Mouse (Mus musculus) cerebellum, adult (tissue): ENCODE results near the gene Iqsec2.

Source experiments
- ATAC-seq: cut with Nextera tagmentation; 2 replicates; pipeline ENCODE4 v1.9.2; 2017; ENCODE audit warnings: mild to moderate bottlenecking, moderate library complexity, mixed read lengths; ENCODE audit not compliant: insufficient number of reproducible peaks, low FRiP score, low TSS enrichment

The Iqsec2 gene

DNA sequence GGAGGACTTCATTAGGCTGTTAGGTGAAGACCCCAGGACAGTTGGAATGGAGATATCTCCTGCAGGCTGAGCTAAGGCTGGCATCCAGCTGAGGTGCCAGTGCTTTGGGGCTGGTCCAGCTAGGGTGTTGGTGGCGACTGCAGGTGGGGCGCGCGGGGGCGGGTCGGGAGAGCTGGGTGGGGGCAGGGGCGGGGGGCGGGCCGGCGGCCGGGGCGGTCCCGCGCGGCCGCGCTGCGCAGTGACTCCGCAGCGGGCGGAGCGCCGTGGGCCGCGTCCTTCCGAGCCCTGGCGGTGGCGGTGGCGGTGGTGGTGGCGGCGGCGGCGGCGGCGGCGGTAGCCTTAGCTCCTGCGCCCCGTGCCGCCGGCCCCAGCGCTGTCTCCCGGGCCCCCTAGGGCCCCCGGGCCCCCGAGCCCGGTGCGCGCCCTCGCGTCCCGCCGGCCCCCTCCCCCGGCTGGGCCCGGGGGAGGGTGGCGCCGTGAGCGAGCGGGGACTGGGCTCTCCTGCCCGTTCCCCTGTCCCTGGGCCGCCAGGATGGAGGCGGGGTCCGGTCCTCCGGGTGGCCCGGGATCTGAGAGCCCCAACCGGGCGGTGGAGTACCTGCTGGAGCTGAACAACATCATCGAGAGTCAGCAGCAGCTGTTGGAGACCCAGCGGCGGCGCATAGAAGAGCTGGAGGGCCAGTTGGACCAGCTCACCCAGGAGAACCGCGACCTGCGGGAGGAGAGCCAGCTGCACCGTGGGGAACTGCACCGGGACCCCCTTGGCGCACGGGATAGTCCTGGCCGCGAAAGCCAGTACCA lies at the start of gene Iqsec2:
Gene Iqsec2 (plus strand): TSS at position 328 of the 801 bp plus-strand sequence.
- ATAC-seq: no peak

GRCm38 (mm10) chrX:152097572-152097971 lies 46.5 kb upstream of the Iqsec2 start:
- ATAC-seq: no peak

DNA sequence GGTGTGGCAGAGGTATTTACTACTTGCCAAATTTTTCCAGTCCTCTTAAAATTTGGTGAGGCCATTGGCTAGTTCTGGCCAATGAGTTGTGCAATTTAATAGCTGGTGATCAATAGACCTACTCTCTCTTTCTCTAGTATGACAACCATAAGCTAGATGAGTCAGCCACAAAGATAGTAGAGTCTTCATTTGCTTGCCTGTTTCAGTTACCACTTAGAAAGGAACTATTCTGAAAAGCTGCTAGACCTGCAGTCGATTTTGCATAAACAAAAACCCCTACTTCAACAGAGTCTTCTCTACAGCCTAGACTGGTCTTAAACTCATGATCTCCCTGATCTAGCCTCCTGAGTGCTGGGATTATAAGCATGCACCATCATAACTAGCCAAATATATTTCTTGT lies 22.4 kb upstream of the Iqsec2 start:
- ATAC-seq: no peak

- ATAC-seq: no peak
Observed at GRCm38 (mm10) chrX:152130777-152131176, 13.3 kb upstream of the Iqsec2 start.

DNA sequence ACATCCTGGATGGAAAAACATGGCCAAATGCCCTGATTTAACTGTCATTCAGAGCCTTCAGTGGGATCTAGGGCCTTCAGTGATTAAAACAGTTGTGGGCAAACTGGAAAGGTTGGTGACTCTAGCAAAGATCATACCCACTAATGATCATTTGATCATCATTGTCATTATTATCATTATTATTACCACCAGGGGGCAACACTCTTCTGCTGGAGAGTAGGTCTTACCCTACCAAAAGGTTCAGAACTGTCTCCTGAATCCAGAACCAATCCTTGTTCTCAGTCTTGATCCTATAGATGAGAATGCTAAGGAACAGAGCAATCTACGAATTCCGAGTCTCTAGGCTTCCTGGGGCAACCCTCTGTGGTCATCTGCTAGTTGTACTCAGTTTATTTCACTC lies 12.0 kb upstream of the Iqsec2 start:
- 0 out of 2 replicates have a peak, but pooled peaks have one; percentile 49 for ATAC-seq

GRCm38 (mm10) chrX:152135195-152135594 lies 8.9 kb upstream of the Iqsec2 start:
- no peak for ATAC-seq

- no peak for ATAC-seq
Observed at GRCm38 (mm10) chrX:152144742-152145214, 710 bp downstream of the Iqsec2 start.

DNA sequence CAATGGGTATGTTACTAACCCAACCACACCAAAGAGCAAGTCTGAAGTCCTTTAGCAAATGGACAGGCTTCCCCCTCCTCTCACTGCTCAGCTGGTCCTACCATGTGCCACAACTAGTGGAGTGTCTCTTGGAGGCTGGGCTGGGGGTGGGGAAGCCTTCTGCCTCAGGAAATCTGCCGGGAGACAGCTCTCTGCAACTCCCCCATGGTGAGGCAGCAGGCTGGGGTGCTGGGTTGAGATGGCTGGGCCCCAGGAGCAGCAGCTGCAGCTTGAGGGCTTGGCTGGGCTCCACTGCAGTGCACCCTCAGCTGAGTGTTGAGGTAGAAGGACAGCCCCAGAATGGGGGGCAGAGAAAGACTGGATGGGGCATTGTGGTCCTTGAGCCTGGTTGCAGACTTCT lies 2.1 kb downstream of the Iqsec2 start:
- 0 out of 2 replicates have a peak, but pooled peaks have one; percentile 13 for ATAC-seq

GRCm38 (mm10) chrX:152146691-152147090 lies 2.6 kb downstream of the Iqsec2 start:
- ATAC-seq: no peak

DNA sequence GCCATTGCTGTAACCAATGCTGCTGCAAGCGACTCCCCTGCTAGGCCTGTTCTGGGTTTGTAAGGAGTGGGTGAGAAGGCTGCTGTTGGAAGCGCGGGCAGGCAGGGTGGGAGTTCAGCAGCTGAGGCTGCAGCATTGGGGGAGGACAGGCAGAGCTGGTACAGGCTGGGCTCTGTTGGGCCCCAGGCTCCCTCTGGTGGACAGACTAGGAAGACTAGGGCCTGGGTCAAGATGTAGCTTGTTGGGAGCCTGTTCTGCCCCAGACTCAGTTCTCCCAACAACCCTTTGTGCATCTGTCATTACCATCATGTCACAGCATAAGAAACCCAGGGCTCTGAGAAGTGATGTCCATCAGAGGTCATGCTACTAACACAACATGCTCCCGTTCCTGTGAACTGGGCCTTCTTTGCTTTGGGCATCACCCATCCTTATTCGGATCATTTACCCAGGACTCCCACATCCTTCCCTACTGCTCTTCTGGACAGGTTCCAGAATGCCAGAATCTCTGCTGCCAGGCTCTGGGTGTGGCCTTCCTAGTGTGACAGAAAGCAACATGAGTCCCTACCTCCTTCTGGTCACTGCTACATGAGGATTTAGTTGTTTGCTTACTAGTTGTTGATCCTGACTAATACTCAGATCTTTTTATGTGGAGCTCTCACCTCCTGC lies 3.5 kb downstream of the Iqsec2 start:
- peak; percentile 70 for ATAC-seq

- peak; percentile 50 for ATAC-seq
Observed at GRCm38 (mm10) chrX:152148706-152149105, 4.6 kb downstream of the Iqsec2 start.

GRCm38 (mm10) chrX:152151709-152152108 lies 7.6 kb downstream of the Iqsec2 start:
- no peak for ATAC-seq

GRCm38 (mm10) chrX:152158294-152158693 lies 14.2 kb downstream of the Iqsec2 start:
- no peak for ATAC-seq

DNA sequence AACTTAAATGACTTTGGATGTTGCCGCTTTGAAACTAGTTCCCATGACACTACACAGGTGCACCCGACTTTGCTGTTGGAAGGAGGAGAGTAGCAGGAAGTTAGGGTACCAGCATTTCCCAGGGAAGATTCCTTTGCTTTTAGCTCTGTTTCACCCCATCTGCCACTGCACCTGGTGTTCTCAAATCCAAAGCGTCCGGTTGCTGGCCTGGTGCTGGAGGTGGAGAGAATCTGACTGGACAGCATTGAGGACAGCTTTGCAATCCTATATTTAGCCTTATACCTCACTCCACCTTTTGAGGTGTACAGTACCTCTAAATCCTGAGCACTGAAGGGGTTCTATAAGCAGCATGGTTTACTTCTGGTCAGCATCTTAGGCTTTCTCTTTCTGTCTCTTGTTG lies 17.3 kb downstream of the Iqsec2 start:
- peak; percentile 66; the same call in 1 of the 2 replicates for ATAC-seq

GRCm38 (mm10) chrX:152164061-152164460 lies 20.0 kb downstream of the Iqsec2 start:
- no peak for ATAC-seq

DNA sequence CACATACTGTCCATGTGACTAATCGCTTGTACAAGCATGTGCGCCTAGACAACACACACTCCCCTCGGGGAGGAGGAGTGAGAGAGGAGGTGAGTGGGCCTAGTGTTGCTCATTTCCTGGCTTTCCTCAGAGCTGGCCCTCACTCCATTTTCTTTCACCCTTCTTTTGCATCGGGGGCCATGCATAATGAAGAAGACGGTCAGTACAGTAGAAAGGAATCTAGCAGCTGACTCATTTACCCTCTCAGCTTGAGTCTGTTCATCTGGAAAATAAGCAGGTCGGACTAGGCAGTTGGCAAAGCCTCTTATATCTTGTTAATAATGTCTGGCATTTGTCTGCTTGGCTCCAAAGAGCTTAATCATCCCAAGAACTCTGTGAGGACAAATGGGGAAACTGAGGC lies 22.1 kb downstream of the Iqsec2 start:
- ATAC-seq: no peak

DNA sequence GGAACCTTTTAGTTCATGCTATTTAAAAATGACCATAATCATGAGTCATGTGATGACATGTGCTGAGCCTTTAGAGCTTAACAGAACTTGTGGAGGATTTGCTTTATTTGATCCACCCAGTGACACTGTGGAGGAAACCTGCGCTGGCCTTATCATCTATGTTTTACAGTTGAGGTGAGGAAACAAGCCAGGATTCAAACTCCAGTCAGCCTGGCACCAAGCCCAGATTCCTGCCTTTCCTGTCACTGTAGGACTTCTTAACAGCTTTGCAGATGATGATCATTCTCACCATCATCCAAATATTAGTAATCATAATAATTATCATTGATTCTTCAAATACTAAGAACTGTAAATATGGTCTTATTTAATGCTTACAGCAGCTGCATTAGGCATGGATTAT lies 24.5 kb downstream of the Iqsec2 start:
- ATAC-seq: no peak

DNA sequence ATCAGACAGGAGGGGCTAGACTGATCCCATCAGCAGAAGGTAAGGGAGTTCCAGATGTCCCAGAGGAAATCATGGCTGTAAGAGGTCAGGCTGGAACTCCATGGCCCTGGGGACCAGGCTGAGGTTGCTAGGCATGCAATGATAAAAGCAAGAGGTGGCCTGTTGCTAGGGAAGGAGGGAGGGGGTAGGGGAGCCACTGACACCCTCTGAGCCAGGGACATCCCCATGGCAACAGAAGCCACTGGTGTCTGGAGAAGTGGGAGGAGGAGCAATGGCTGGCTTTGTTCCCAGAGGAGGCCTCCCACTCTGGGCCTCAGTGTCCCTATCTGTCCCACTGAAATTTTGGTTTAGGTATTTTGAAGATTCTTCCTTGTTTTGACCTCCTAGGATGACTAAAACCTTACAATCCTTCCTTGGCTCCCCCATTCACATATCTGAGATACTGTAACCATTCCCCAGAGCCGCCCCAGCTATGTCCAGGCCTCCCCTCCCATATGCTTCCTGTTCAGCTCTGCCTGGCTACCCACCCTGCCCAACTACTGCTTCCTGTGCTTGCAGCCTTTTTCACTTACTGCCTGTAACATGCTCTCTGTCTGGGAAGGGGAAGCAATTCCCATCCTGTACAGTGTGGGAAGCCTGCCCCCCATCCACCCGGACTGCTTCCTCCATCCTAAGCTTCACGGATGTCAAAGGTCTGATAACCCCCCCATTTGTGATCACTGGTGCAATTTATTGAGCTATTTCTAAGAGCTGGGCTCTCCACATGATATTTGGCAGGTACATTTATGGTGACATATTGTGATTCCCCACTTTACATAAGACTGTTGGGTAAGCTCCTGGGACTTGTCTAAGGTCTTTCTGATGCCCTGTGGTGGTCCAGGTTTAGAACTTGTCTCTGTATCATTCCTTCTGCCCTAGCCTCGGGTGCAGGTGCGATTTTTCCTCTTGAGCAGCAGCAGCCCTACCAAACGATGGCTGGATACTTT lies 27.3 kb downstream of the Iqsec2 start:
- ATAC-seq: peak; percentile 39; the same call in 1 of the 2 replicates

GRCm38 (mm10) chrX:152172487-152172935 lies 28.4 kb downstream of the Iqsec2 start:
- peak; percentile 64 for ATAC-seq

DNA sequence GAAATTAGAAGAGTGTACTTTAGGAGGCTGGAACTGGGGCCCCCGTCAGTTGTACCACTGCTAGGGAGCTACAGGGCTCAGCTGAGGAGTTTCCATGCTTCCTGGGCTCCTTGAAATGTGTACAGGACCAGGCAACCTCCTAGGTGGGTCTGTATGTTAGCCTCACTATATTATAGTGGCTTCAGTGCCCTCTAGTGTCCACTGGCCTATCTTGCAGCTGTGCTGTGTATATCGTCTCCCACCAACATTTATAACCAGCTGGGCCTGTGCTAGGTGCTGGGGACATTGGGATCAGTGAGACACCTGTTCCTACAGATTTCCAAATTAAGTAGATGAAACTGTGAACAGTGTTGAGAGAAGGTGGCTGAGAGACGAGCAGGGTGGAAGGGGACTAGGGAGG lies 31.2 kb downstream of the Iqsec2 start:
- peak; percentile 49; the same call in 1 of the 2 replicates for ATAC-seq
